Mouse (Mus musculus): ENCODE data around the gene Atp1b4. TPM values are rescaled to one million over a fixed set of nuclear protein-coding genes. Genes with fewer than 3 reads are reported as not detected.
"Not testable (repeated sequence)": the region's sequence is repeated elsewhere in the genome, so short reads cannot be mapped to it uniquely, and the experiment has no call there.

Gene Atp1b4
- polyA plus RNA-seq (2015; fragmentation: Nextera tagmentation; extraction: Ambion mirVana) = 0.05 and 0.43 TPM in 2 replicates

GRCm38 (mm10) chrX:38315884-38316283 is at the start of gene Atp1b4:
Atp1b4 (plus strand) TSS chrX:38316184.
- H3K27ac ChIP-seq = no peak within 1 kb of the TSS
- H3K4me3 ChIP-seq = no peak within 1 kb of the TSS
- no peaks in the 10 kb centered on the region for H3K36me3 ChIP-seq
- H3K4me1 ChIP-seq = no peaks in the 10 kb centered on the region
- no peak for ATAC-seq (ENCODE audit: borderline replicate concordance, extremely low read depth, low FRiP score, low TSS enrichment)
- H3K9ac ChIP-seq = no peak within 1 kb of the TSS
- H3K27me3 ChIP-seq = no peaks in the 10 kb centered on the region
- no peak within 1 kb of the TSS for H3K4me2 ChIP-seq
- no peaks in the 10 kb centered on the region for H3K9me3 ChIP-seq
- 83% methylated on average over 8 of the region's 8 CpGs for WGBS

GRCm38 (mm10) chrX:38308597-38308996 is 7.4 kb upstream of the Atp1b4 start:
- Histone ChIP-seq H3K27ac (no peak overlapping the region), H3K4me2 (no peak overlapping the region), H3K4me3 (no peak overlapping the region), H3K4me1 (no peaks in the 10 kb centered on the region), H3K27me3 (no peaks in the 10 kb centered on the region), H3K9me3 (no peaks in the 10 kb centered on the region), H3K36me3 (no peaks in the 10 kb centered on the region), H3K9ac (no peak overlapping the region)
- no peak for ATAC-seq (ENCODE audit: borderline replicate concordance, extremely low read depth, low FRiP score, low TSS enrichment)
- WGBS = 65% methylated on average over 4 of the region's 4 CpGs

- H3K27me3 ChIP-seq = no peaks in the 10 kb centered on the region
- no peak overlapping the region for H3K9ac ChIP-seq
- H3K9me3 ChIP-seq = no peaks in the 10 kb centered on the region
- ATAC-seq (ENCODE audit: borderline replicate concordance, extremely low read depth, low FRiP score, low TSS enrichment) = no peak
- H3K36me3 ChIP-seq = no peaks in the 10 kb centered on the region
- no peak overlapping the region for H3K27ac ChIP-seq
- no peak overlapping the region for H3K4me2 ChIP-seq
- WGBS = 74% methylated on average over 2 of the region's 2 CpGs
- H3K4me1 ChIP-seq = no peaks in the 10 kb centered on the region
- H3K4me3 ChIP-seq = no peak overlapping the region
Measured at GRCm38 (mm10) chrX:38311054-38311453, 4.9 kb upstream of the Atp1b4 start.

- H3K4me3 ChIP-seq = no peak overlapping the region
- H3K36me3 ChIP-seq = no peaks in the 10 kb centered on the region
- ATAC-seq (ENCODE audit: borderline replicate concordance, extremely low read depth, low FRiP score, low TSS enrichment) = no peak
- no peaks in the 10 kb centered on the region for H3K4me1 ChIP-seq
- H3K27ac ChIP-seq = no peak overlapping the region
- 69% methylated on average over 9 of the region's 9 CpGs for WGBS
- H3K27me3 ChIP-seq = no peaks in the 10 kb centered on the region
- no peak overlapping the region for H3K4me2 ChIP-seq
- no peak overlapping the region for H3K9ac ChIP-seq
- H3K9me3 ChIP-seq = no peaks in the 10 kb centered on the region
Measured at GRCm38 (mm10) chrX:38312910-38313625, 2.9 kb upstream of the Atp1b4 start.

GRCm38 (mm10) chrX:38313626-38314210 is 2.3 kb upstream of the Atp1b4 start:
- Histone ChIP-seq H3K4me2 (no peak overlapping the region), H3K27ac (no peak overlapping the region), H3K36me3 (no peaks in the 10 kb centered on the region), H3K9ac (no peak overlapping the region), H3K4me3 (no peak overlapping the region), H3K9me3 (no peaks in the 10 kb centered on the region), H3K4me1 (no peaks in the 10 kb centered on the region), H3K27me3 (no peaks in the 10 kb centered on the region)
- ATAC-seq (ENCODE audit: borderline replicate concordance, extremely low read depth, low FRiP score, low TSS enrichment) = no peak
- WGBS = 88% methylated on average over 6 of the region's 6 CpGs

- ATAC-seq (ENCODE audit: borderline replicate concordance, extremely low read depth, low FRiP score, low TSS enrichment) = no peak
- H3K27me3 ChIP-seq = no peaks in the 10 kb centered on the region
- 58% methylated on average over 4 of the region's 4 CpGs for WGBS
- no peak overlapping the region for H3K4me3 ChIP-seq
- no peaks in the 10 kb centered on the region for H3K4me1 ChIP-seq
- H3K9me3 ChIP-seq = no peaks in the 10 kb centered on the region
- no peak overlapping the region for H3K4me2 ChIP-seq
- H3K27ac ChIP-seq = no peak overlapping the region
- no peaks in the 10 kb centered on the region for H3K36me3 ChIP-seq
- H3K9ac ChIP-seq = no peak overlapping the region
Measured at GRCm38 (mm10) chrX:38330695-38331406, 14.9 kb downstream of the Atp1b4 start.

- Histone ChIP-seq H3K9ac (no peak overlapping the region), H3K9me3 (no peaks in the 10 kb centered on the region), H3K4me2 (no peak overlapping the region), H3K36me3 (no peaks in the 10 kb centered on the region), H3K4me1 (no peaks in the 10 kb centered on the region), H3K27me3 (no peaks in the 10 kb centered on the region), H3K4me3 (no peak overlapping the region), H3K27ac (no peak overlapping the region)
- ATAC-seq (ENCODE audit: borderline replicate concordance, extremely low read depth, low FRiP score, low TSS enrichment) = no peak
- WGBS = 45% methylated on average over 8 of the region's 8 CpGs
Measured at GRCm38 (mm10) chrX:38334329-38335279, 18.6 kb downstream of the Atp1b4 start.

- 55% methylated on average over 8 of the region's 8 CpGs for WGBS
- no peak overlapping the region for H3K27ac ChIP-seq
Measured at GRCm38 (mm10) chrX:38362016-38362415, 46.0 kb downstream of the Atp1b4 start.

GRCm38 (mm10) chrX:38364621-38365020 is 48.6 kb downstream of the Atp1b4 start:
- WGBS = 41% methylated on average over 1 of the region's 1 CpGs
- not testable (repeated sequence) for H3K27me3 ChIP-seq

More at GRCm38 (mm10) chrX:38362016-38362415, 46.0 kb downstream of the Atp1b4 start:
- Histone ChIP-seq H3K4me3 (no peak overlapping the region), H3K4me2 (no peak overlapping the region), H3K36me3 (no peaks in the 10 kb centered on the region), H3K9me3 (no peaks in the 10 kb centered on the region), H3K4me1 (no peaks in the 10 kb centered on the region), H3K9ac (no peak overlapping the region), H3K27me3 (no peaks in the 10 kb centered on the region)
- no peak for ATAC-seq (ENCODE audit: borderline replicate concordance, extremely low read depth, low FRiP score, low TSS enrichment)

GRCm38 (mm10) chrX:38373169-38373568 is 57.2 kb downstream of the Atp1b4 start:
- H3K9me3 ChIP-seq; ATAC-seq (ENCODE audit: borderline replicate concordance, extremely low read depth, low FRiP score, low TSS enrichment); H3K4me1 ChIP-seq; H3K27me3 ChIP-seq; H3K9ac ChIP-seq; H3K27ac ChIP-seq; H3K4me3 ChIP-seq; H3K36me3 ChIP-seq; H3K4me2 ChIP-seq: not testable (repeated sequence)
- 77% methylated on average over 1 of the region's 1 CpGs for WGBS

More at GRCm38 (mm10) chrX:38364621-38365020, 48.6 kb downstream of the Atp1b4 start:
- H3K9ac ChIP-seq; H3K4me2 ChIP-seq; ATAC-seq (ENCODE audit: borderline replicate concordance, extremely low read depth, low FRiP score, low TSS enrichment); H3K4me1 ChIP-seq; H3K36me3 ChIP-seq; H3K4me3 ChIP-seq; H3K27ac ChIP-seq; H3K9me3 ChIP-seq: not testable (repeated sequence)

All from lung, embryonic 15.5 days (tissue).